Mouse (Mus musculus) limb, embryonic 14.5 days (tissue): ENCODE results near the gene Ttc21a. TPM values are rescaled to one million over a fixed set of nuclear protein-coding genes. Genes with fewer than 3 reads are reported as not detected.

Source experiments
- ATAC-seq: fragments of 200-750 bp; cut with Nextera tagmentation; 2 replicates; pipeline ENCODE4 v1.8.0; 2017; ENCODE audit warnings: low read depth, moderate number of reproducible peaks, moderate TSS enrichment; ENCODE audit not compliant: low FRiP score
- DNase-seq: peaks from one replicate; pipeline ENCODE4 v3.0.0-alpha.2; 2015; ENCODE audit warnings: low spot score
- H3K27ac ChIP-seq: fragments of 300-500 bp; sonication (generic); replicated peaks from 2 replicates; pipeline ENCODE4 v1.5.1; 2014; ENCODE audit warnings: low read depth, mild to moderate bottlenecking, low read length, moderate library complexity, mixed read lengths
- H3K27me3 ChIP-seq: fragments of 300-500 bp; sonication (generic); 2 replicates; pipeline ENCODE4 v1.6.1; 2014; ENCODE audit warnings: low read length, mixed read lengths; ENCODE audit not compliant: control insufficient read depth, insufficient read depth
- H3K36me3 ChIP-seq: fragments of 300-500 bp; sonication (generic); 2 replicates; pipeline ENCODE4 v1.6.1; 2014; ENCODE audit warnings: mild to moderate bottlenecking, low read length, moderate library complexity, mixed read lengths; ENCODE audit not compliant: control insufficient read depth, insufficient read depth
- H3K4me1 ChIP-seq: fragments of 300-500 bp; sonication (generic); 2 replicates; pipeline ENCODE4 v1.6.1; 2014; ENCODE audit warnings: antibody characterized with exemption, low read length, mixed read lengths; ENCODE audit not compliant: control insufficient read depth, insufficient read depth
- H3K4me2 ChIP-seq: fragments of 300-500 bp; sonication (generic); replicated peaks from 2 replicates; pipeline ENCODE4 v1.6.1; 2014; ENCODE audit warnings: low read depth, mild to moderate bottlenecking, low read length, moderate library complexity; ENCODE audit not compliant: severe bottlenecking
- H3K4me3 ChIP-seq: fragments of 300-500 bp; sonication (generic); replicated peaks from 2 replicates; pipeline ENCODE4 v1.5.1; 2014; ENCODE audit warnings: low read length
- H3K9ac ChIP-seq: fragments of 300-500 bp; sonication (generic); 2 replicates; pipeline ENCODE4 v1.6.1; 2014; ENCODE audit warnings: mild to moderate bottlenecking, low read depth, low read length, moderate library complexity; ENCODE audit not compliant: severe bottlenecking
- H3K9me3 ChIP-seq: fragments of 300-500 bp; sonication (generic); 2 replicates; pipeline ENCODE4 v1.6.1; 2016; ENCODE audit warnings: low read length; ENCODE audit not compliant: control insufficient read depth
- POLR2A ChIP-seq: fragments of 200-500 bp; IDR thresholded peaks from 2 replicates; pipeline ENCODE4 v1.8.0; 2012; ENCODE audit warnings: inconsistent platforms, mild to moderate bottlenecking, moderate library complexity, borderline replicate concordance; ENCODE audit not compliant: insufficient read depth, insufficient read length; ENCODE audit errors: extremely low read depth
- WGBS: fragments of 180-500 bp; shearing (Covaris S2); extraction: QIAGEN DNeasy Blood & Tissue Kit; methylation state at CpG from one replicate; pipeline ENCODE4 v1.1.7; 2014; 5-methylcytosine and 5-hydroxymethylcytosine counted together
- polyA plus RNA-seq, 2 experiments: library from polyadenylated mRNA; depleted of rRNA in 1 of 2; stranded (reverse) in 1 of 2; unstranded in 1 of 2; fragments of >200 nt; fragmentation: Nextera tagmentation in 1 of 2; extraction: Ambion mirVana in 1 of 2; gene quantifications; 2 replicates each; pipeline versions ENCODE4 v1.2.1 to v1.2.3; 2012 to 2014

Ttc21a gene
- polyA plus RNA-seq, 2 experiments, result 0.10 to 0.34 TPM

- H3K4me2 ChIP-seq, result no peak overlapping the region
- no peak overlapping the region for H3K9ac ChIP-seq
- WGBS, result 97% methylated on average over 3 of the region's 3 CpGs
- H3K27me3 ChIP-seq, result no peaks in the 10 kb centered on the region
- DNase-seq, result no peak
- H3K4me1 ChIP-seq, result no peaks in the 10 kb centered on the region
- no peak for TF ChIP-seq POLR2A
- H3K4me3 ChIP-seq, result no peak overlapping the region
- no peaks in the 10 kb centered on the region for H3K9me3 ChIP-seq
- H3K36me3 ChIP-seq, result peaks cover 95% of the 10 kb centered on the region
- no peak for ATAC-seq
- H3K27ac ChIP-seq, result no peak overlapping the region
Measured at GRCm38 (mm10) chr9:119909931-119910330, 27.5 kb upstream of the Ttc21a start.

DNA sequence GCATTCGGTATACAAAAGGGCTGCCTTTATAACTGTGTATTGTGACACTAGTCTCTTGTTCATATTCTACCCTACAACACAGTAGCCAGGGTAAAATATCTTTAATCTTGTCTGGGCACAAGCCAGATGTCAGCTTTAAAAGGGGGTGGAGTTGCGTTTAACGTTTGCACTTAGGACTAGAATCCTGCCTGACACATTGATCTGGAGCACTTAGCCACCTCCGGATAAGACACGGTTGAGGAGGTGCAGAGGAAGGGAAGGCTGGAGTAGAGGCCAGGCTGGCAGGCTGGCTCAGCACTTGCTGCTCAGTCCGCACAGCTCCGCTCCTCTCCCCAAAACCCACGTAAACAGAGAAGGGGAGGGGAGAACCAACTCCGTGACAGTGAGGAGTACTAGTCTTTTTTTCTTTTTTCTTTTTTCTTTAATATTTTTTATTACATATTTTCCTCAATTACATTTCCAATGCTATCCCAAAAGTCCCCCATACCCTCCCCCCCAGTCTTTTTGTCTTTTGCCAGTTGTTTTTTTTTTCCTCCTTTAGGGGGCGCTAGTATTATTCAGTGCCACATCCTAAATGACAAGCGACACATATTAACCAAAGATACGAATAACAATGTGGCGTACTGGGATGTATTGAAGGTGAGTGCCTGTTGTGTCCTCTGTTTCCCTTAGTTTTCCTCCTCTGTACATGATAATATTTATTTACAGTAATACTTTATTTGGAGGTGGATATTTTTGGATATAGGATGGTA is 24.1 kb upstream of the Ttc21a start:
- TF ChIP-seq POLR2A, result no peak
- Histone ChIP-seq H3K4me2 (no peak overlapping the region), H3K27ac (no peak overlapping the region), H3K9ac (no peak overlapping the region), H3K36me3 (peaks cover 94% of the 10 kb centered on the region), H3K27me3 (no peaks in the 10 kb centered on the region), H3K9me3 (no peaks in the 10 kb centered on the region), H3K4me3 (no peak overlapping the region), H3K4me1 (no peaks in the 10 kb centered on the region)
- DNase-seq (no peak), ATAC-seq (no peak)
- 80% methylated on average over 12 of the region's 13 CpGs for WGBS

DNA sequence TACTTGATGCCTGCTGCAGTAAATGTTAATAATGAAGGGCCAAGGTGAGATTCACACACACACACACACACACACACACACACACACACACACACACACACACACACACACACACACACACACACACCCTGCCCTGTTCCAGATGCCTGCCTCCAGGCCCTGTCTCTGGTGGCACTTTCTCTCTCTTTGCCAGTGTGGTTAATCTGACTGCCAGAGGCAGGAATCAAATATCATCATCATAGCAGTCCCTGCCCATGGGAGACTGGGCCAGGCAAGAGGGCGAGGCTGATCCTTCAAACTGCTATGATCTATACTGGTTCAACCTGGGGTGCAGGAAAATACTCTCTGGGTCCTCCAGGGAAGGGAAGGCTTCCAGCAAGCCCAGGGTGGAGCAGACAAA is 17.5 kb upstream of the Ttc21a start:
- ATAC-seq, result no peak
- H3K36me3 ChIP-seq, result peaks cover 84% of the 10 kb centered on the region
- WGBS, result 76% methylated on average over 1 of the region's 1 CpGs

GRCm38 (mm10) chr9:119923462-119923861 is 13.9 kb upstream of the Ttc21a start:
- Histone ChIP-seq H3K4me1 (no peaks in the 10 kb centered on the region), H3K27ac (no peak overlapping the region), H3K36me3 (peaks cover 87% of the 10 kb centered on the region), H3K9me3 (no peaks in the 10 kb centered on the region), H3K4me2 (no peak overlapping the region), H3K27me3 (no peaks in the 10 kb centered on the region), H3K9ac (no peak overlapping the region), H3K4me3 (no peak overlapping the region)
- ATAC-seq (no peak), DNase-seq (no peak)
- no peak for TF ChIP-seq POLR2A
- WGBS, result 89% methylated on average over 4 of the region's 4 CpGs

More for the DNA sequence above, 17.5 kb upstream of the Ttc21a start:
- Histone ChIP-seq H3K27ac (no peak overlapping the region), H3K4me2 (no peak overlapping the region), H3K4me3 (no peak overlapping the region), H3K9me3 (no peaks in the 10 kb centered on the region), H3K9ac (no peak overlapping the region), H3K27me3 (no peaks in the 10 kb centered on the region), H3K4me1 (no peaks in the 10 kb centered on the region)
- DNase-seq, result no peak
- no peak for TF ChIP-seq POLR2A

DNA sequence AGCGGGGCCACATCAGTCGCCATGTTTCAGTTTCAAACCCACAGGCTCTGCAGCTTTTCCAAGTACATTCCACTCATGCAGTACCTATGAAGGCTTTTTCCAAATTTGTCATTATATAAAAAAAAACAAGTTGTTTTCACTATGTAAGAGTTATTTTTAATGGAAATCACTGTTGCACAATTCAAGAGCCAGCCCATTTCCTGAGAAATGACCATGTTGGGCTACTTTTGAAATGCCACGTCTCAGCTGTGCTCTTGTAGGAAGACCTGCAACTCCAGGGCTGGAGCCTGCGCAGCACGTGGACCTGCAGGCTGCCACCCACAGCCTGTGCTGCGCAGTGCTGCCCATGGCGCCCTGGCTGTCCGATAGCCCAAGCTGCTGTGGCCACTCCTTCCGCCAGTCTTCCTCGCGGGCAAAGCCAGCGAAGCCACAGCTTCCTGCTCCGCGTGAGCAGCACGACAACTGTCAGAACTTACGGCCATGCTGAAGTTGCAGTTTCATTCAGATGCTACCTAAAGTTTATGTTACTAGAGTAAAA is 12.2 kb upstream of the Ttc21a start:
- H3K4me2 ChIP-seq, result no peak overlapping the region
- no peak overlapping the region for H3K27ac ChIP-seq
- H3K4me3 ChIP-seq, result no peak overlapping the region
- H3K9me3 ChIP-seq, result no peaks in the 10 kb centered on the region
- DNase-seq (no peak), ATAC-seq (no peak)
- TF ChIP-seq POLR2A, result no peak
- no peak overlapping the region for H3K9ac ChIP-seq
- H3K27me3 ChIP-seq, result no peaks in the 10 kb centered on the region
- peaks cover 87% of the 10 kb centered on the region for H3K36me3 ChIP-seq
- 94% methylated on average over 16 of the region's 16 CpGs for WGBS
- no peaks in the 10 kb centered on the region for H3K4me1 ChIP-seq
